Mouse (Mus musculus): ENCODE data around the gene Hoxd11.

The Hoxd11 gene

DNA sequence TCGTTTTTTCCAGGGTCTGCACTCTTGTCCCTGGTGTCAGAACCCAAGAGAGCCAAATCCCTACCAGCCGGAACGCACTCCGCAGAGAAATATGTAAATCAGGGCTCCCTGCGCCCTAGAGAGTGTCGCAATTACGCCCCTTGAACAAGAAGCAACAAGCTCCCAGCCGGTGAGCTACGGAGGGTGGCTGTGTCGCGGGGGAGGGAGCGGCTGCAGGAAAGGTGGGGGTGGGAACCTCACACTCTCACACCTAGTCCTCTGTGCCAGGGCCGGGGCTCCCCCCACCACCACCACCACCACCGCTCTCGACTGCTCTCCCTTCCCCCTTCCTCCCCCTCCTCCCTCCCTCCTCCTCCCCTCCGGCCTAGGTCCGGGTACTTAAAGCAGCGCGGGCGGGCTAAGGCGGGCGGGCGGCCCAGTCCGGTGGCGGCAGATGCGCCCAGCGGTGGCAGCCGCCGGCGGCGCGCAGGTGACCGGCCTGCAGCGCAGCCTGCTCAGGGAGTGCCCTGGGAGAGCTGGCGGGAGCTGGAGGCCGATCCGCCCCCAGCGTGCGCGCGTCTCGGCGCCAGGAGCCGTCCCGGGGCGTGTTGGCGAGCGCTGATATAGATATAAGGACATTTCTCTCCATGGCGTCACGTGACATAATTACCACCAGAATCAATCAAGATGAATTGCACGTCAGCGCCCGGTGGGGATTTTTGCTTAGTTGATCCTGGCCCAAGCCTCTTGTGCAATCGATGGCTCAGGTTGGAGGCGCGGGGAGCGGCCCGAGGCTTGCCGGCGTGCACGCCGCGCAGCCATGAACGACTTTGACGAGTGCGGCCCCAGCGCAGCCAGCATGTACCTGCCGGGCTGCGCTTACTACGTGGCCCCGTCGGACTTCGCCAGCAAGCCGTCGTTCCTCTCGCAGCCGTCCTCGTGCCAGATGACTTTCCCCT is 2.5 kb downstream of the Hoxd11 start:
- no peak for DNase-seq (ENCODE audit: low read depth)

- no peak for DNase-seq (ENCODE audit: low read depth)
These were observed 3.4 kb downstream of the Hoxd11 start for GRCm38 (mm10) chr2:74682796-74683195.

DNA sequence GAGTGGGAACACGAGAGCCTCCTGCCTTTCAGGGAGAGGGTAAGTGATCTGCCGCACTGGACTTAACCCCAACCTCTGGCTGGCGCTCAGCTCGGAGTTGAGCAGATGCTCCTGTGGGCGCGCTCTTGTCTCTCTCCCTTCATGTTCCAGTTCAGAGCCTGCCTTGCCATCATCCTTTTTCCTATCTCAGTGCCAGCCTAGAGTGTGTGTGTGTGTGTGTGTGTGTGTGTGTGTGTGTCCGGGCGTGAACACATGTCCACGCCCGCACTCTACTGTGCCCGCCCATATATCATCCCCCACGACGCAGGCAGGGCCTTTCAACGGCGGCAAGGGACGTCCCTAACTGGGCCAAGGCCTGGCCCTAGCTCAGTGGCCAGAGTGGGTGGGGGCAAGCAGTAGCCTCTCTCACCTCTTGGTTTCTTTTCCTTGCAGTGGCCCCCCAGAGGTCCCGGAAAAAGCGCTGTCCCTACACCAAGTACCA is 4.2 kb downstream of the Hoxd11 start:
- DNase-seq (ENCODE audit: low read depth), result no peak

DNA sequence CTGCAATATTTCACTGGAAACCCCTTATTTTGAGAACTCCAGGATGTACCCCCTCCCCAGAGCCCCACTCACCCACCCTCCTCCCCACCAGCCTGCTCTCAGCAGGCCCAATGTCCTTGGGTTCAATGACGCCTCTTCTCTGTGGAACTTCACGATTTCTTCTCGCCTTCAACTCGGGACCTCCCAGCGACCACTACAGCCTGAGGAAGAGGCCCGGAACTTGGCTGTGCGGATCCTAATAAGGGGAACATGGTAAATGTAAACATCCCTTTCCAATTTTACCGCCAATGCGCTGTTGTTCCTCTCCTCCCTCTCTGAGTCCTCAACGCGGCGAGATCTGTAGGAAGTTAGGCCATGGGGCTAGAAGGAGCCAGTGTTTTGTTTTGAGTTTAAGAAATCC is 4.7 kb downstream of the Hoxd11 start:
- DNase-seq (ENCODE audit: low read depth), result no peak

- DNase-seq (ENCODE audit: low read depth), result no peak
These were observed 5.8 kb downstream of the Hoxd11 start for GRCm38 (mm10) chr2:74685059-74685603.

- DNase-seq (ENCODE audit: low read depth), result peak; percentile 10
These were observed 7.1 kb downstream of the Hoxd11 start for GRCm38 (mm10) chr2:74686301-74686987.

DNA sequence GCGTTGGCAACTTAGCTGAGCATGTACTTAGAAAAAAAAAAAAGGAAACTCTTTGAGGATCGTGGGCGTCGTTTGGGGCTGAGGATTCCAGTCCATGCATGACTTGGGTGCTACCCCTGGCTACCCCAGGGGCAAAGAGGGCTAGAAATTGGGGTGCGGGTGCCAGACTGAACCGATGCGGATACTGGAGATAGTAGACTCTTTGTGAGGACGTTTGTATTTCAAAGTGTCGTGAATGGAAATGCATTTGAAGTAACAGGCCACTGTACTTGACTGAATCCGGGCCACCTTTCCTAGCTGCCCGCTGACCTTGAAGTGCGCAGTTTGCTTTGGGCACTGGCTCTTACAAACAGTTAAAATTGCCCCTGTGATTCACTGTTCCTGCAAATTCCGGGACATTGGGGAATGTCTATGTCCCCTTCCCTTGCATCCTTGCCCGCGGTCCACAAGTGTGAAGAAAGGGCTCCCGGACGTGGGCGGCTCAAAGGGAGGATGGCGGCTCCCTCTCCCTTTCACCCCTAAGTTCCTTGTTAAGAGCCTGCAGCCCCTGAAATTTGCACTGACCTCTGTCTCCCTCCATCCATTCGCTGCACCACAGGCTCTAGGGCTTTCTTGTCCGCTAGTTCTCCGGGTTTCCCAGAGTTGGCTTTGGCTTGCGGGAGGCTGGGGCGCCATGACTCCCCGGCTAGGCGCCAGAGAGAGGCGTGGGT is 7.8 kb downstream of the Hoxd11 start:
- no peak for DNase-seq (ENCODE audit: low read depth)

DNA sequence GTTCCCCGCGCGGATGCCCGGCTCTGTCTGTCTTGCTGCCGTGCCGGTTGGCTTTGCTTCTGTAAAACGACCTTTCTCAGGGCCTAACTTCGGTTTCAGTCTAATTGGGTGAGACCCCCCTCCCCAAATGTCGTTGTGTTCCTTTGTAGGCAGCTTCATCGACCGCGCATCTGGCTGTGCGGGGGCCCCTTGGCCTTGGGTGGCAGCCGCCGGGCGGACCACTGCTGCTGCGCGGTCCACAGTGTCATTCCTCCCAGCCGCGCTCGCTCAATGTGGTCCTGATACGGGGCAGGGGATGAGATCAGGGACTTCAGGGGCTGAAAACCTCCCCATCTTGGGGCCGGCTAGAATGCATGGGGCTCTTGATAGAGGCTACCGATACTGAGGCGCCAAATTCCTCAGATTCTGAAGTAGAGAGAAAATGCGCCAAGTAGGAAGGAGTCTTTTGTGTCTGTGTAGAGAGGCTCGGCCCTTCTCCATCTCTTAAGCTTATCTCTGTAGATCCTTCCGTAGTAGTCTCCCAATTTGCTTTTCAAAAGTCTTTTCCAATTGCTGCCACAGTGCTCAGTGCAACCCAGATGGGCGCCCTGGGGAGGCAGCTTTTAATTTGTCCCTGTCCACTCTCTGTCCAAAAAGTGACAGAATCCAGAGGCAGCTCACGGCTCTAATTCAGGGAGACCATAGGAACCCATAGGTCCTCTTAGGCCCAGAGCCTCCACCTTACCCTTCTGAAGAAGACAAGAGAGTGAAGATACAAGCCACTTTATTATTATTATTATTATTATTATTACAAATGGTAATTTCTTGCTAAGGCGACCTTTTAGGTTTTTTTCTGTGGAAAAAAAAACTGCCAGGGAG is 8.6 kb downstream of the Hoxd11 start:
- DNase-seq (ENCODE audit: low read depth), result no peak

DNA sequence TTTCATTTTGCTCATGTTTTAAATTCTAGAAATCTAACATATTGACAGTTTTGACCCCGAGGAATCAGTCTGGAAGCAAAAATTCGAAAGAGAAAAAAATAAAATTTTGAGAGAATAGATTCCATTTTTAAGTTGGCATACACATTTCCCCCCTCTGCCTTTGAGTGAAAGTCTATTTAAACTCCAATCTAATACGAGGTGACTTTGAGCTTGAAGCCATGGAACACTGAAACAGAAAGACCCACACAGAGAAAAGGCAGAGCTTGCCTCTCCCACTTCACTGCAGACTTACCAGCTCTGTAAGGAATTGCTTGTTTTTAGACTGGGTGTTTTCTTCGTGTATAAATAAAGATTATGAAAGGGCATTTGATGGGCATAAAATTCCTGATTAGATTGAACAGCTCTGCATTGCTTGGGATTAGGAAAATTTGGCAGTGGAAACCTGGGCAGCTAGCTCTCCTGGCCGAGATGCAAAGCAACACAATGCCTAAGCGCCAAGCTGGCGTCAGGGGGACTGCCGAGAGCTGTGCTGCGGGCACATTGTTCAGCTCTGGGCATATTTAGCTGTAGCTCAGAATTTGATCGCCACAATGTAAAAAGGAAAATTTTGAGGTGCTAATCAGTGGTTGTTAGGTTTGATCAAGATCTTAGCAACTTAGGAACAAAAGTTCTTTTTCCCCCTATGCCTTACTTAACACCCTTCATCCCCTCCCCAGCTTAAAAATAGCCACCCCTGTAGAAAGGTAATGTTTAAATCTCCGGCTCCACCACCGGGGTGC is 9.6 kb downstream of the Hoxd11 start:
- no peak for DNase-seq (ENCODE audit: low read depth)

GRCm38 (mm10) chr2:74689574-74690337 is 10.4 kb downstream of the Hoxd11 start:
- no peak for DNase-seq (ENCODE audit: low read depth)

GRCm38 (mm10) chr2:74690338-74690716 is 11.0 kb downstream of the Hoxd11 start:
- no peak for DNase-seq (ENCODE audit: low read depth)

GRCm38 (mm10) chr2:74691022-74691951 is 11.9 kb downstream of the Hoxd11 start, which contains the start of gene Hoxd10:
Gene Hoxd10 (plus strand): TSS chr2:74691924.
- no peak for DNase-seq (ENCODE audit: low read depth)

DNA sequence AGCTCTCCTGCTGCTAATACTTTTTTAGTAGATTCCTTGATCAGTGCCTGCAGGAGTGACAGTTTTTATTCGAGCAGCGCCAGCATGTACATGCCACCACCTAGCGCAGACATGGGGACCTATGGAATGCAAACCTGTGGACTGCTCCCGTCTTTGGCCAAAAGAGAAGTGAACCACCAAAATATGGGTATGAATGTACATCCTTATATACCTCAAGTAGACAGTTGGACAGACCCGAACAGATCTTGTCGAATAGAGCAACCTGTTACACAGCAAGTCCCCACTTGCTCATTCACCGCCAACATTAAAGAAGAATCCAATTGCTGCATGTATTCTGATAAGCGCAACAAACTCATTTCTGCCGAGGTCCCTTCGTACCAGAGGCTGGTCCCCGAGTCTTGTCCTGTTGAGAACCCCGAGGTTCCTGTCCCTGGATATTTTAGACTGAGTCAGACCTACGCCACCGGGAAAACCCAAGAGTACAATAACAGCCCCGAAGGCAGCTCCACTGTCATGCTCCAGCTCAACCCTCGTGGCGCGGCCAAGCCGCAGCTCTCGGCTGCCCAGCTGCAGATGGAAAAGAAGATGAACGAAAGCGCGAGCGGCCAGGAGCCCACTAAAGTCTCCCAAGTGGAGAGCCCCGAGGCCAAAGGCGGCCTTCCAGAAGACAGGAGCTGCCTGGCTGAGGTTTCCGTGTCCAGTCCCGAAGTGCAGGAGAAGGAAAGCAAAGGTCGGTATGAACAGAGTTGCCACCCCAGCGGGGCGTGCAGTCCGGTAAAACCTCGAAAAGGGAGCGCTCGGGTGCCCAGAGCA is 12.8 kb downstream of the Hoxd11 start:
- DNase-seq (ENCODE audit: low read depth), result no peak

- DNase-seq (ENCODE audit: low read depth), result no peak
These were observed 13.6 kb downstream of the Hoxd11 start for GRCm38 (mm10) chr2:74692808-74693431.

GRCm38 (mm10) chr2:74693432-74693827 is 14.1 kb downstream of the Hoxd11 start:
- no peak for DNase-seq (ENCODE audit: low read depth)

DNA sequence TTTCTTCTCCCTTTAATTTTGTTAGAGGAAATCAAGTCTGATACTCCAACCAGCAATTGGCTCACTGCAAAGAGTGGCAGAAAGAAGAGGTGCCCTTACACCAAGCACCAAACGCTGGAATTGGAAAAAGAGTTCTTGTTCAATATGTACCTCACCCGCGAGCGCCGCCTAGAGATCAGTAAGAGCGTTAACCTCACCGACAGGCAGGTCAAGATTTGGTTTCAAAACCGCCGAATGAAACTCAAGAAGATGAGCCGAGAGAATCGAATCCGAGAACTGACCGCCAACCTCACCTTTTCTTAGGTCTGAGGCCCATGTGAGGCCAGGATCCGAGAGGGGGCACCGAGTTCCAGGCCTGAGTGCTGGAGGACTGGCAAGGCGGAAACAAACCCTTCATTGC is 14.7 kb downstream of the Hoxd11 start:
- no peak for DNase-seq (ENCODE audit: low read depth)

DNA sequence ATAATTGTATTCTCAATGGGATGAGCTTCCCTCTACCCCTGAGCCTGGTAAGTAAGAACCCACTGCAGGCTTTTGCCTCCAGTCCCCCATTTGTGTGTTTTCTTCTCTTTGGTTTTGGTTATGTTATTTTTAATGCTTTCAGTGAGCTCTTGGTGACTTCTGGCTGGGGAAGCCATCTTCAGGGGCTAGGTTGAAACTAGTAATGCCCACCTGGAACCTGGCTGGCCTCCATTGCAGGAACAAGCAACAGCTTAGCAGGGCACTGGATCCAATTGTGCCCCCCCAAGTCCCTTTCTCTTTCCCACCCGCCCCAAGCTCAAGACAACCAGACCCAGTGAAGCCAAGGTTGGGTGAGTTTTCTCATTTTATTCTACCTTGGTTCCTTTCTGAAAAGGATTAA is 16.0 kb downstream of the Hoxd11 start:
- DNase-seq (ENCODE audit: low read depth), result no peak
